Mouse (Mus musculus): ENCODE measurements around the gene St5.

DNA sequence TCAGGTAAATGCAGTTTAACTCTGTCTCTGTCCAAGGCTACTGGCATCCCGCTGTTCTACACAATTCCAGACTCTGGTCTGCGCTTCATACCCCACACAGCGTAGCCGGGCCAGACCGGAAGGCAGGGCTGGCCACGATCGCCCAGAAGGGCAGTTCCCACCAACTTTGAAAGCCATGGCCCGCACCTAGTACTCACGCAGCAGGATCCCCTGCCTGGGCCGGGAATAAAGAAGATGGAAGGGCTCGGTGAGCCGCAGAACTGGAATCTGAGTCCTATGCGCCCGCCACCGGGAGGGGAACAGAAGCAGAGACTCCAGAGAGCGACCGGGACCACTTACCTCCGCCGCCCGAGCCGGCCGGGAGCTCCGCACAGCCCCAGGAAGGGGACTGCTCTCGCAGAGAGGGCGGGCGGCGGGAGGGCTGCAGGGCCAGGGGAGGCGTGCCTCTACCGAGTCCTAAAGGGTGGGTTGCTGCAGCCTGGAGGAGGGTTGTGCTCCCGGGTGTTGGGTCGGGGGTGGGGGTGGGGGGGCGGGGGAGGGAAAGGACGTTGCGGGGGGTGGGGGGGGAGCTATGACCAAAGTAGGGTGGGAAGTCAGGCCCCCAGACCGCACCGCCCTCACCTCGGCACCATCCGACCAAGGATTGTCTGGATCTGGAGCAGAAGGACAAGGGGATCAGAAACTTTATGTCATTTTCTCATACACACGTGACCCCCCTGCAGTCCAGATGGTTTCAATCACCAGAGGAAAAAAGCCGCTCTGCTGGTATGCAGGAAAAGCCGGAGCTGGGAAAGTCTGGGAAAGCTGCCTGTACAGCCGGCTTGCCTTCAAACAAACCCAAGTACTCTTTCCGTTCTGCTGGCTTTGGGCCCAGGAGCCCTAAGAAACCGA lies 31.6 kb downstream of the St5 start:
- no peak for TF ChIP-seq CTCF (IDR thresholded peaks at IDR 0.05; ENCODE audit: control insufficient read depth, insufficient read depth, insufficient replicate concordance, low read depth, low read length)
- no peak; the same call in 1 of the 2 replicates for TF ChIP-seq POLR2A (IDR thresholded peaks at IDR 0.05; ENCODE audit: control insufficient read depth, low read depth, low read length)
